Mouse (Mus musculus): ENCODE measurements around the gene Dhrs4.

- TF ChIP-seq POLR2A (IDR thresholded peaks at IDR 0.05; ENCODE audit: insufficient read depth, low read length) (no peak), CTCF (IDR thresholded peaks at IDR 0.05; ENCODE audit: low read depth, low read length) (no peak)
These were observed 48.3 kb upstream of the Dhrs4 start for GRCm38 (mm10) chr14:55430255-55430654.

Measured in ES-Bruce4 (cell line).